Mouse (Mus musculus) layer of hippocampus, adult 18-20 months (tissue): Measurements from ENCODE around the gene Prrx2. TPM values are rescaled to one million over a fixed set of nuclear protein-coding genes. Genes with fewer than 3 reads are reported as not detected.
A peak's percentile ranks its signal among the peaks of the same experiment; 100 is the strongest.

ENCODE experiments used
- DNase-seq, 2 experiments: peaks; one replicate each; pipeline ENCODE4 v3.0.0; 2022; ENCODE audit warnings: low spot score in 2 of 2
- total RNA-seq, 2 experiments: library from RNA; stranded (reverse); gene quantifications; 2 replicates each; pipeline ENCODE4 v1.2.3; 2021

The Prrx2 gene
- total RNA-seq, 2 experiments from 2014 or later, result 0.94 to 1.9 TPM

DNA sequence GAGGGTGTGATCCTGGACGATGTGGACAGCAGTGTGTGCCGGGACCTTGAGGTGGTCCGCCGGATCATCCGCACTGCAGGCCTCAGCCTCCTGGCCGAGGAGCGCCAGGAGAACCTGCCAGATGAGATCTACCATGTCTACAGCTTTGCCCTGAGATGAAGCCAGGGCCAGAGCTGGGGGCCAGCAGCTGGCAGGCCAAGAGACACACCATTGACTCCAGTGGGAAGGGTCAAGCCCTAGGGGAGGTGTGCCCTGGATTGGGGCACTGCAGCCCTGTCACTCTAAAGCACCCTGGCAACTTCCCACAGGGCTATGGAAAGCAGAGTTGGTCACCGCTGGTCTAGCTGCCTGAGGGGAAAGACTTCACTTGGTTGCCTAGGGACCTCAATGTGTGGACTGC lies 12.3 kb upstream of the Prrx2 start:
- no peak for DNase-seq

DNA sequence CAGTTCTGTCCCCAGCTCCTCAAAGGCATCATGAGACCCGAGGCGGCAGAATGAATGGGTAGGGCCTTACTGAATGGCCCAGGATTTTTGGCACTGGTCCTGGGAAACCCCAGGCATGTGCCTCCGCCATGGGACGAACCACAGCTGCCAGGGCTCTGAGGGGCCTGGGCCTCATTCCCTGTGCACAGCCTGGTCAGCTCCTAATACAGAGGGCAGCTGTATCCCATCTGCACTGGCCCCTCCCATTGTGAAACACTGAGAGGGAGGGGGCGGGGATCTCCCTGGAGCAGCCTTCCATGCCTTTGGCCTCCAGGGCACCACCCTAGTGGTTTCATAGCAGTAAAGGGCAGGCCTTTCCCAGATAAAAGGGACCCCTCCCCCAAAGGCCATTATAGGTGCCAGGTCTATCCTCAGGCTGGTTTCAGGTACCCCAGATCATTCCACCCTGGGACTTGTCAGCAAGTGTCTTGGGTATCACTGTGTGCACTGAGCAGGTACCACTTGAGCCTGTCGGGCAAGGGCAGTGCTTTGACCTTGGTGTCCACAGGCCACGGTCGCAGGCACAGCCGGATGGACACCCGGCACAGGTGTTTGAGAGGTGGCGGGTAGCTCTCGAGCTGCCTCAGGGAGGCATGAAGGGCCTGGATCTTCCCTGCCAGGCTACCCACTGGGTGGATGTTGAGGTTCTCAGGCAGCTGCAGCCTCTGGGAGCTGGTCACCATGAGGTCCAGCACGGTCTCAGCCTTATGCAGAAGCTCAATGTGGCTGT lies 11.2 kb upstream of the Prrx2 start:
- peak in 1 of 2 experiments; percentile 39 for DNase-seq

DNA sequence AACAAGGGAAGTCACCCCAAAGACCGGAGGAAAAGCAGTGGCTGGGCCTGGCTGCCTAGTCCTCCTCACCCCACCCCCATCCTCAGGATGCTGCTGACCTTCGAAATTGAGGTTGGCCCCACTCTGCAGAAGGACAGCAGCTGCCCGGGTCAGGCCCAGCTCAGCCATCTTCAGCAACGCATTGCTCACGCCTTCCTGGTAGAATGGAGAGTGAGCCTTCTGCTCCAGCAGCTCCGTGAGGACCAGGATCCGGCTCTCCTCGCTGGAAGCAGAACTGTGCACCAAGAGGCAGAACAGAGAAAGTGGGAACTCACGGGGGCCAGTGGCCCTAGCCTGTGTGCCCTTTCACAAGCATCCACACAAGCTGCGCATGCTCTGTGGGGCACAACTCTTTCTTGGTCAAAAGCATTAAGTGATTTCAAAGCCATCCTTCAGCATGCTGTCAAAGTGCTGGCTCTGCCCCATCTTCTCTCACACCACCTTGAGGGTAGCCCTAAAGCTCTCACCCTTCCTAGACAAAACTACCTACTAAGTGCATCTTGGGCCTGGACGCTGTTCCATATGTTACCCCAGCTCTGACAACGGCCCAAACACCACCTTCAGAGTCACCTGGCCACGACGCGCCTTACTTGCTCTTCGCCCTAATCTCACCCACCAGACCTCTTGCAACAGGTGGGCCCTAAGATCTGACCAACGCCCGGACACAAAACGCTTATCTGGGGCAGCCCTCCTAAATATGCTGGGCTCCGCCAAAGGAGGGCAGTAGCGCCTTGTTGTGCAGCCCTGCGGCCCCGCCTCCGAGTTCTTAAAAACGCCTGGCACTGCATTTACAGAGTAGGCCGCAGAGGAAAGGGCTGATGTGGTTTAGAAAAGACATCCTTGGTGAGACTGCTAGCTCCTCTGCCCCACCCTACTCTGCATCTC lies 7.7 kb upstream of the Prrx2 start:
- peak; percentile 57 to 60 for DNase-seq

DNA sequence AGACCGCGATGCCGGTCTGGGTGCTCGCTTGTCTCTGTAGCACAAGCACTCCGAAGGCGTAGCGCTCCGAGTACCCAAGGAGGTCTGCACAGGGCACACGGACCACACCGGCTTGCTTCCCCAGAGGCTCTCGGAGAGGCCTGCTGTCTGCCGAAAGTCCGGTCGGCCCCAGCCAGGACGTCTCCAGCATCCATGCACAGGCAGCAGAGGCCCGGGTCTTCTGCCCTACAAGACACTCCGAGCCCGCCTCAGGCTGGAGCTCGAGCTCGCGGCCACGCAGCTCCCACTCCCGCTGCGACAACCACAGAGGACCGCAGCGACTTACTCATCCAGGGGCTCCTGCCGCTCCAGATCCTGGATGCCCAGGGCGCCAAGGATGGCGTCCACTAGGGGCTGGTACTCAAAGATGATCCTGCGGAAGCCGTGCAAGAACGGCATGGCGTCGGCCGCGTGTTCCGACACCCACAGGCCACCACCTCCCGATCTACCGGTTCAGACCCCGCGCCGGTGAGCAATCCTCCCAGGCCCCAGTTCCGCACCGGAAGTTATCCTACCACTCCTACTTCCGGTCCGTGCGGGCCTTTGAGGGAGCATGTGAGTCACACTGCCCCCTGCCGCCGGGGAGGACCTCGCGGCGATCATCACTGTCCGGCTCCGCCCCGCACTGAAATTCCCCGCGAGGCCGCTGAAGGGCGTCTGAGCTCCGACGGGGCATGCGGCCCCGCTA lies 6.9 kb upstream of the Prrx2 start:
- DNase-seq, result peak; percentile 89 to 96

DNA sequence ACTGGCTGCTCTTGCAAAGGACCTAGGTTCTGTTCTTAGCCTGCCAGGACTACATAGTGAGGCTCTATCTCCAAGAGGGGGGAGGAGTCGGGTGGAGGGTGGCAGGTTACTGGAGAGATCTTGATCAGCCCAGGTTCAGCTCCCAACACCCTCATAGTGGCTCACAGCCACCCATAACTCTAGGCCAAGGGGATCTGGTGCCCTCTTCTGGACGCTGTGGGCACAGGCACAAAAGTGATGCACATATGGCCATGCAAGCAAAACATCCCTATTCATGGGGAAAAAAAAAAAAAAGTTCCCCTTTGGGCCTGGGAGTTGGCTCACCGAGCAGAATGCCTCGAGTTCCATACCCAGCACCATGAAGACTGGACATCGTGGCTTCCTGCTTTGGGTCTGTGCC lies 5.5 kb upstream of the Prrx2 start:
- no peak for DNase-seq

DNA sequence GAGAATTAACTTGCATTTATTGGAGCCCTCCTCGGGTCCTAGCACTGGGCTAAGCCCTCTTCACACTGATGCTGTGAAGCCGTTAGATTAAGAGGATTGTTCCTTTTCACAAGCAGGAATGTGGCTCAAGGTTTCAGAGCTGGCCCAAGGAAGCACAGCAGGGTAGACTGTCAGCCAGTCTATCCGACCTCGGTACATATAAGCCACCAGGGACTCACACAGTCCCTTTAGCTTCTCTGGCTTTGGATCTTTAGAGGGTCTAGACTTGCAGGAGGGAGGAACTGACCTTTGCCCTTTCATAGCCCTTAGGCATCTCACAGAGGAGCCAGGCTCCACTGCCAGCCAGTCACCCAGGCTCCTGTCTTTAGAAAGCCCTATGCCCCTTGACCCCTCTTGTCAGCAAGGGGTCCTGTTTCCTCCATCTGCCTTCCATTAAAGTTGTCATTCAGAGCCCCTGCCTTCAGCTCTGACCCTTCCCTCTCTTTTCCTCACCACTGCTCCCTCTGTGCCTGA lies 4.4 kb upstream of the Prrx2 start, which contains the start of gene Asb6:
Gene Asb6, minus strand, starts transcription at position 51 of the 513 bp plus-strand sequence.
- no peak for DNase-seq

DNA sequence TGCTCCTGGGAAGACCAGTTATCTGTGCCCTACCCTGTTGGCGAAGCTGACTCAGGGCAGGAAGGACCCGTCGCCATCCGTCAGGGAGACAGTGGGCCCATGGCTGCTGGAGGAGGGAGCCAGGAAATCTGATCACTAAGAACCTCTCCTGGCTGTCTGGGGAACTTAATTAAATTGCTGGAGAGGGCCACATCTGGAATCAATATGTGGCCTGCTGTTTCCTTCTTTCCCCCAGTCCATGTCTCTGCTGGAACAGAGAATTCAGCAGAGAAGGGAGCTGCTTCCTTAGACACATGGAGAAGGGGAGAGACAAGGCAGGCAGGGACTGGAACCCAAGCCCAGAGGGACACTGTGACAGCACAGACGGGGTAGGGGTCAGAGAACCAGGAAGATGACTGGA lies 1.1 kb upstream of the Prrx2 start:
- DNase-seq, result no peak

DNA sequence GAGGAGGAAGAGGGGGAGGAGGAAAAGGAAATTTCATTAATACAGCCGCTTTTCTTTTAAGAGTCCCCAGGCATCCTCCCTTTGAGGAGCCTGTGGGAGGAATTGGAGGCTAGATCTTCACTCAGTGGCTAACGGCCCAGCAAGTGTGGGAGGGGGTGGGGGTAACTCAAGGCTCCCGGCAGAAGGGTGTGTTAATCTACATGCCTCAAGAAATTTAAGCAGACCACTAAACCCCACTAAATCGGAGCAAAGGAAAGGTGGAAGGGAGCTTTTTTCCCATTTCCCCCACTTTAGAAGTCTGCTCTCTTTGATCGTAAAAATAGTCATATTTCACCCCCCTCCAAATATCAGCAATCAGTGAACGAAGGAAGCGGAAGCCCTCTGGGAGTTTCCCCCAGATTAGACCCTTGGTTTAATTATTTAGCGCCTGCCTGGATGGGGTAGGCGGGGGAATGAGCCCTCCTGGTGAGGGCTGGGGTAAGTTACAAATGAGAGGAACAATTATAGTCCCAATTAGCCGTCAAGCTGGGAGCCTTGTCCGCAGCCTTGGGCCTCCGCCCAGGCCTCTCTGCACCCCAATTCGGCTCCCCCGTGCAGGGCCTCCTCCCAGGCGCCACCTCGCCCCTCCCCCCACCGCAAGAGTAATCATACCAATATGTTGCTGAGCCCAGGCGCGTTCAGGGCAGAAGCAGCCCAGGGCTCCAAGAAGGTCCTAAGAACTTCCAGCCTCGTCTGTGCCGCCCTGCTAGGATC lies 1.6 kb downstream of the Prrx2 start:
- DNase-seq, result no peak

DNA sequence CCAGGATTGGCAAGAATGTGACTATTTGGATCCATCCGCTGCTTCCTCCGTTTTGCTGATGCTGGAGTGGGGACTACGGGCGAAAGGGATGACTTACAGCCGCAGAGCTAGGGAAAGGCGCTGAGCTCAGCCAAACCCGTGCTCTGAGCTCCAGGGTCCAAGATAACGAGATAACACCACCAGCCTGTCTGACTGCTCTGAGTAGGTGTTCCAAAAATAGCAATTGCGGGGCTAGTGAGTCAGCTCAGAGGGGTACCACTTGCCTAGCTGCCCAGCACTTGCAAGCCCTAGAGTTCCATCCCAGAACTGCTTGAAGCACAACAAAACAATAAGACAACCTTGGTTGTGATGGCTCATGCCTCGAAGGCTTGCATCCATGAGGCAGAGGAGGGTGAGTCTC lies 7.8 kb downstream of the Prrx2 start:
- DNase-seq, result no peak

DNA sequence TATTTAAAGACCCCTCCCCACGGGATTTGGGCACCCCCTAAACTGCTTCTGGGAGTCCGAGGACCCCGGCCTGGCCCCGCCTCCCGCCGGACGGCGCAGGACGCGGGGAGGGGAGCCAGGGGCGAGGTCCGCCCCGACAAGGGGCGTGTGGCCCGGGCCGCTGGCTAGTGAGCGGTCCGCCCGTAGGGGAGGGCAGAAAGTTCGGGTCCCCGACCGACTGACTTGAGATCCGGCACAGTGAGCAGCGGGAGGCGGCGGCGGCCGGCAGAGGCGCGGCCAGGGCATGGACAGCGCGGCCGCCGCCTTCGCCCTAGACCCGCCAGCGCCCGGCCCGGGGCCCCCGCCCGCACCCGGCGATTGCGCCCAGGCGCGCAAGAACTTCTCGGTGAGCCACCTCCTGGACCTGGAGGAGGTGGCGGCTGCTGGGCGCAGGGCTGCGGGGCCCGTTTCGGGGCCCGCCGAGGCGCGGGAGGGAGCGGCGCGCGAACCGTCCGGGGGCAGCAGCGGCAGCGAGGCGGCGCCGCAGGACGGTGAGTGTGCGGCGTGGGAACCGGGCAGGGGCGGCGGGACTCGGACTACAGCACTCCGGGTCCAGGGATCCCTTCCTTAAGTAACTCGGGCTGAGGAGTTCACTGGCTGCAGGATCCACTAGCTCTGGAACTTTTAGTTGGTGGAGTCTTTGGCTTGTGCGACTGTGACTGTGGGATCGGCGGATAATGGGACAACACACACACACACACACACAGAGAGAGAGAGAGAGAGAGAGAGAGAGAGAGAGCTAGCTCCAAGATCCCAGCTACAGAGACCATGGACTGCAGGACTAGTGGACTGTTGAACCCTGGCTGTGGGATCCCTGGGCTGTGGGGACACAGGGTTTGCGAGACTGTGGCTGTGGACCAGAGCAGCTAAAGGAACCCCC lies 10.6 kb downstream of the Prrx2 start:
- no peak for DNase-seq

DNA sequence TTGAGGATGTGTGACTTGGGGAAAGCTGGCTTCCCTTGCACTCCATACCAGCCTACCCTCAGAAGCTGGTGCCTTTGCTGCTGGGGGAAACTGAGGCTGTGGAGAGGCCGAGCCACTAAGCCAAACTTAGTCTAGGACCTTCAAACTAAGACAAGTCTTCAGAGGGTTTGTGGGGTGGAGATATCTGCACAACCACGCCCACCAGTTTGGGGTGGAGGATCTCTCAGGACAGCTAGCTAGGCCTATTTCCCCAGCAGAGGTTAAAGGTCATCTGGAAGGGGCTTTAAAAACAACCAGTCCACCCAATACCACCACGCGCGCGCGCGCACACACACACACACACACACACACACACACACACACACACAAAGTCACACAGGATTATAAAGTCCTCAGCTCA lies 11.5 kb downstream of the Prrx2 start:
- no peak for DNase-seq

DNA sequence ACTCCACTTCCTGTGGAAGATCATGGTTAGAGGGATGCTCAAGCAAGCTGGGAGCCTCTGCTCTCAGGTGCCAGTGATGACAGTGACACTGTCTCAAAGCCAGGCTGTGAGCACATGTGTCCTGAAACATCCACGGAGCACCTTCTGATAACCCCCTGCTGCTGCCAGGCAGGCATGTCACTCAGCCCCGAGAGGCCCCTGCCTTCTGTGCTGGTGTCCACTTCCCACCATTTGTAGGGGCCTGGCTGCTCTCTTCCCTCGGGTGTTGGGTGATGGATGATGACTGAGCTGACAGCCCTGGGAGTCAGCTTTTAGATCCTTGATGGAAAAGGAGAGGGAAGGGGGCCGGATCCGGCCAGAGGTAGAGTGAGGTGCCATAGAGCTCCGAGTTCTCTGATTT lies 12.0 kb downstream of the Prrx2 start:
- no peak for DNase-seq

DNA sequence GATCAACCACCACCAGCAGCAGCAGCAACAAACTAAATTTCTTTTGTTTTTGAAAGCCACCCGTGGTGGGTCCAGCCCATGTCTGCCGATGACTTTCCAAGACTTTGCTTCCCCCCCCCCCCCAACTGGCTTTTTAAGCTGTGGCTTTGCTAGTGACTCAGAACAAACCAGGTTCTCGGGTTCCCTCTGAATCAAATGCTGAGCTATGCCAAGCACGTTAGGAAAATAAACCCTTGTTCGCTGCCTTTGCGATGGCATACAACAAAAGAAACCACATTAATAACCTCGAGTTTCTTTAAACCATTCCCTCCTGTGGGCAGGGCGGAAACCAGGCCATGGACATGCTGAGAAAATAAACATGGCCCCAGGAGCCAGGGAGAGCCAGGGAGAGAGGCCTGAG lies 13.4 kb downstream of the Prrx2 start:
- no peak for DNase-seq

DNA sequence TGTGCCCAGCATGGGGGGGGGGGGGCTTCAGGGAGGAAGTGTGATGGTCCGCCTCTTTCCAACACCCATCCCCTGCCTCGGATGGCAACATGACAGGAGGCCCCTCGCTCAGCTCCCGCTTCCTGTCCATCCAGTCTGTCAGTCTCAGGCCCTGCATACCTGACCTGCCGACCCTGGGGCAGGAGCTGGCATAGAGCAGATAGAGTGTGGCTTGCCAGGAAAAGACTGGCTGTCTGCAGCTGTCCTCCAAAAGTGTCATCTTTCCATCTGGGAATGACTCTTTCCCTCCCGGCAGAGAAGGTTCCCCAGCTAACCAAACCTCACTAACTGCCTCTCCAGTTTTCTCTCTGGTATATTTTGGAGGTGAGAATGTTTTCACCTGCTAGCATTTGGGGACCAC lies 15.8 kb downstream of the Prrx2 start:
- no peak for DNase-seq

DNA sequence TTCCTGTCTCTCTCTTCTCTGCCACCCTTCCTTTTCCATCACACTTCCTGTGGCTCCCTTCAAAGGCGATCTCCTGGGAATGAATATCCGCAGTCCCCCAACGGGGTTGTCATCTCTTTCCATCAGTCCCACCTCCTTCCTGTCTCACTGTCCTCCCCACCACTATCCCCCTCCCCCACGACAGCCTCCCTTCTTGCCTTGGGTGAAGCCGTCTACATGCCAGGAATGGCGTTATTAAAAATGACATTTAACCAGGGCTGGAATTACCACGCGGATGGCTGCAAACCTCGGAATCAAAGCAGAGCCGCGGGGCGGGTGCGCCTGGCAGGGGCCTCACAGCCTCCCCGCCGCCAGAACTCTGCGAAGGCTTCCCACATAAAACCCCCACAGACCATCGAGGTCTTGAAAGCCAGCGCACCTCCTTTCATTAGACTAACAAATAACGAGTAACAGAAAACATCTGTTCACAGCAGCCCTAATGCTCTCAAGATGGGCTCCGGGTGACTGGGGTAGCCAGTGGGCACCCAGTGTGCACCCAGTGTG lies 18.1 kb downstream of the Prrx2 start:
- no peak for DNase-seq

DNA sequence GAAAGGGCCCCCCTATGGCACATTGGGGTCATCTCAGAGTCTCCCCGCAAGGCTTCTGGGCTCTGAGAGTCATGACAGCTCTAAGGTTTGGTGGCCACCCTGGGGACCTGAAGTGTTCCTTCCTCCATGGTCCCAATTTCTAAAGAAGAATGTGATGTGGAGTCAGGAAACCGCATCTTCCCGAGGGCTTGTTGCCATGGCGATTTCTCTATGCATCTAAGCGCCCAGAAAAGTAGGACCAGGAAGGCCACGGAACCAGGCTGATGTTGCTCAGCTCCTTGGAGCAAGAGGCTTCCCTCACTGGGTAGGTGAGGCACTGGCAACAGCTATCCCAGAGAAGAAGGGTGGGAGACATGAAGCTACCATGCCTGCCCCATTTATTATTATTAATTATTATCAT lies 22.3 kb downstream of the Prrx2 start:
- no peak for DNase-seq

DNA sequence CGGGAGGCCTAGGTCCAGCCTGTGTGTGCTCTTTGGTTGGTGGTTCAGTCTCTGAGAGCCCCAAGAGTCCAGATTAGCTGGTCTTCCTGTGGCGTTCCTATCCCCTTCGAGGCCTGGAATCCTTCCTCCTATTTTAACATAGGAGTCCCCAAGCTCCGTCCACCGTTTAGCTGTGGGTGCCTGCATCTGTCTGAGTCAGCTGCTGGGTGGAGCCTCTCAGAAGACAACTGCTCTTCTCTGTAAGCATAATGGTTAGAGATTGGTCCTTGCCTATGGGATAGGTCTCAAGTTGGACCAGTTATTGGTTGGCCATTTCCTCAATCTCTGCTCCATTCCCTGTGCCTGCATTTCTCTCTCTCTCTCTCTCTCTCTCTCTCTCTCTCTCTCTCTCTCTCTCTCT lies 25.0 kb downstream of the Prrx2 start:
- no peak for DNase-seq

DNA sequence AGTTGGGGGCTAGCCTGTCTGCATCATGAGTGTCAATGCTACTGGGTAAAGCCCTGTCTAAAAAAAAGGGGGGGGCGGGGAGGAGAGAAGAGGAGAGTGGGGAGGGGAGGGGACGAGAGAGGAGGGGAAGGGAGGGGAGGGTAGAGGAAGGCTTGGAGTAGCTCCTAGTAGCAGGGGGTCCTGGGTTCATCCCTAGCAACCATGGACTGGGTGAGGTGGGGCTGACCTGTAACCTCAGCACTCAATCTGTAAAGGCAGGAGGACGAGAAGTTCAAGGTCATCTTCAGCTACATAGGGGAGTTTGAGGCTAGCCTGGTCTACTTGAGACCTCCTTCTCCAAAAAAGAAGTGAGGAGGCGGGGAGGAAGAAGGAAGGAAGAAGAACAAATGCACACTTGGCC lies 27.3 kb downstream of the Prrx2 start:
- DNase-seq, result no peak

DNA sequence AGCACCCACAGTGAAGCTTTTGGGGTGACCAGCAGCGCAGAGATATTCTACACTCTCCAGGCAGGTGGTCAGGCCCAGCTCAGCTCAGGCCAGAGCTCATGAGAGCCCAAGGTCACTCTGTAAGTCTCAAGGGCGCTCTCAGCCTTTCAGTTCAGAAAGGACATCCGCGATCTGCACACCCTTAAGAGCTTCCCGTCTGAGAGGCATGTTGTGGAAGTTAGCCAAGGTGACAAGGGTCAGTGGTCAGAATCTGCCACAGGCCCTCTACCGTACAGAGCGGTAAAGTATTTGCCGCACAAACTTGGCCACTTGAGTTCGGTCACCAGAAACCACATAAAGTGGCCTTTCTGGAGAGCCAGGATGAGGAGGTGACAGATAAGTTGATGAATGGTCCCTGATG lies 28.8 kb downstream of the Prrx2 start:
- DNase-seq, result no peak
